Mouse (Mus musculus) small intestine, adult 2 months (tissue): ENCODE measurements around the gene Efhd1.

Experiments
- CTCF ChIP-seq: fragments of 200-500 bp; IDR thresholded peaks from 2 replicates; pipeline ENCODE4 v1.5.1; 2012; ENCODE audit warnings: low read depth, mild to moderate bottlenecking, control low read depth, inconsistent platforms, low read length, moderate library complexity, mixed read lengths; ENCODE audit not compliant: insufficient replicate concordance, insufficient read length; ENCODE audit errors: extremely low read depth
- POLR2A ChIP-seq: fragments of 200-500 bp; IDR thresholded peaks from 2 replicates; pipeline ENCODE4 v1.6.1; 2012; ENCODE audit warnings: low read depth, mild to moderate bottlenecking, control low read depth, inconsistent platforms, low read length, moderate library complexity

DNA sequence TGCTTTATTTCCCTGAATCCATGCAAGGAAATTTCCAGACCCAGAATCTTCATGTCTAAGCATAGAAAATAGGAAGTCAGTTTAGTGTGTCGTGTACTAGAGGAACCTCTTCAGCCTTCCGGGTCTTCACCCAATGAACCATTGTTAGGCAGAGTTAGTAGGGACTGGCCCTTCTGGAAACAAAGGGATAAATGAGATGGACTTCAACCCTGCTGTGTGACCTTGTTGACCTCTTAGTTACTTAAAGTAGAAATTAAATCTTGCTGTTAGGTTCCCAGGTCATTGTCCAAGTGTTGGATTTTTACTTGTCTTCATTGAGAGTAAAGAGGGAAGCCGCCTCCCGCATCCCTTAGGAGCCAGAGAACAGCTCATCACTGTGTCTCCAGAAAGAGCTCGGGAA, 33.6 kb upstream of the Efhd1 start:
- TF ChIP-seq POLR2A (no peak), CTCF (no peak)
